Mouse (Mus musculus): ENCODE measurements at regions not wholly inside any gene's neighbourhood (a gene's known extent, or its start where the extent isn't known, plus 50 kb on each side); places are given as distances from the start of the nearest gene placed in this dataset.

GRCm38 (mm10) chr6:53126776-53127175 lies 58.3 kb upstream of the Jazf1 start:
- H3K27me3 ChIP-seq (replicated peaks; ENCODE audit: control insufficient read depth, insufficient read depth, low read length): no peaks in the 10 kb centered on the region
- H3K9me3 ChIP-seq (ENCODE audit: control insufficient read depth): no peaks in the 10 kb centered on the region
- WGBS: 80% methylated on average over 5 of the region's 5 CpGs
- H3K9ac ChIP-seq (ENCODE audit: low read depth, low read length): no peak overlapping the region
- no peak overlapping the region for H3K27ac ChIP-seq (ENCODE audit: low read depth, low read length)
- no peak for TF ChIP-seq CTCF (IDR thresholded peaks at IDR 0.05; ENCODE audit: low read depth)
- H3K4me3 ChIP-seq (ENCODE audit: low read depth, low read length): no peak overlapping the region
- no peaks in the 10 kb centered on the region for H3K4me1 ChIP-seq (replicated peaks; ENCODE audit: control insufficient read depth, insufficient read depth, low read length)
- no peak overlapping the region for H3K4me2 ChIP-seq (replicated peaks; ENCODE audit: low read depth)
- no peak for ATAC-seq
- no peaks in the 10 kb centered on the region for H3K36me3 ChIP-seq (ENCODE audit: control insufficient read depth, insufficient read depth)

- Histone ChIP-seq H3K9me3 (ENCODE audit: control insufficient read depth) (no peaks in the 10 kb centered on the region), H3K4me1 (replicated peaks; ENCODE audit: control insufficient read depth, insufficient read depth, low read length) (no peaks in the 10 kb centered on the region), H3K9ac (ENCODE audit: low read depth, low read length) (no peak overlapping the region), H3K36me3 (ENCODE audit: control insufficient read depth, insufficient read depth) (no peaks in the 10 kb centered on the region), H3K4me3 (ENCODE audit: low read depth, low read length) (no peak overlapping the region), H3K27me3 (replicated peaks; ENCODE audit: control insufficient read depth, insufficient read depth, low read length) (no peaks in the 10 kb centered on the region), H3K27ac (ENCODE audit: low read depth, low read length) (no peak overlapping the region), H3K4me2 (replicated peaks; ENCODE audit: low read depth) (no peak overlapping the region)
- no peak for TF ChIP-seq CTCF (IDR thresholded peaks at IDR 0.05; ENCODE audit: low read depth)
- ATAC-seq: peak; percentile 68
- 54% methylated on average over 17 of the region's 17 CpGs for WGBS
Observed at GRCm38 (mm10) chr6:53124800-53125450, 56.5 kb upstream of the Jazf1 start.

GRCm38 (mm10) chr6:53120385-53120784 lies 52.0 kb upstream of the Jazf1 start:
- H3K4me3 ChIP-seq (ENCODE audit: low read depth, low read length): no peak overlapping the region
- no peak overlapping the region for H3K27ac ChIP-seq (ENCODE audit: low read depth, low read length)
- no peaks in the 10 kb centered on the region for H3K9me3 ChIP-seq (ENCODE audit: control insufficient read depth)
- no peak for ATAC-seq
- H3K4me1 ChIP-seq (replicated peaks; ENCODE audit: control insufficient read depth, insufficient read depth, low read length): no peaks in the 10 kb centered on the region
- no peak overlapping the region for H3K4me2 ChIP-seq (replicated peaks; ENCODE audit: low read depth)
- WGBS: 90% methylated on average over 5 of the region's 5 CpGs
- H3K9ac ChIP-seq (ENCODE audit: low read depth, low read length): no peak overlapping the region
- no peaks in the 10 kb centered on the region for H3K27me3 ChIP-seq (replicated peaks; ENCODE audit: control insufficient read depth, insufficient read depth, low read length)
- no peak for TF ChIP-seq CTCF (IDR thresholded peaks at IDR 0.05; ENCODE audit: low read depth)
- no peaks in the 10 kb centered on the region for H3K36me3 ChIP-seq (ENCODE audit: control insufficient read depth, insufficient read depth)

Measured in intestine, postnatal 0 days (tissue).